Mouse (Mus musculus) cerebellum, adult 2 months (tissue): Measurements from ENCODE around the gene Ano3. TPM values are rescaled to one million over a fixed set of nuclear protein-coding genes. Genes with fewer than 3 reads are reported as not detected.

Experiments used
- DNase-seq, 2 experiments: peaks; one replicate each; pipeline ENCODE4 v3.0.0; 2021
- H3K27ac ChIP-seq: fragments of 200-500 bp; 2 replicates; pipeline ENCODE4 v1.5.1; 2012; ENCODE audit warnings: low read length, control low read depth, inconsistent platforms; ENCODE audit not compliant: insufficient read depth
- H3K27me3 ChIP-seq: fragments of 200-500 bp; 2 replicates; pipeline ENCODE4 v1.6.1; 2012; ENCODE audit warnings: inconsistent platforms, mild to moderate bottlenecking, low read length, moderate library complexity; ENCODE audit not compliant: control insufficient read depth, insufficient read depth
- H3K4me1 ChIP-seq: fragments of 200-500 bp; 2 replicates; pipeline ENCODE4 v1.6.1; 2011; ENCODE audit warnings: low read length; ENCODE audit not compliant: control insufficient read depth, insufficient read depth
- H3K4me3 ChIP-seq: fragments of 200-500 bp; replicated peaks from 2 replicates; pipeline ENCODE3; 2011; ENCODE audit warnings: mild to moderate bottlenecking, low read depth, low read length, control low read depth; ENCODE audit not compliant: insufficient read depth
- CTCF ChIP-seq: fragments of 200-500 bp; IDR thresholded peaks from 2 replicates; pipeline ENCODE4 v1.5.1; 2011; ENCODE audit warnings: low read depth, mild to moderate bottlenecking, control low read depth, low read length, moderate library complexity, borderline replicate concordance; ENCODE audit not compliant: insufficient read depth
- POLR2A ChIP-seq: fragments of 200-500 bp; IDR thresholded peaks from 2 replicates; pipeline ENCODE4 v1.6.1; 2011; ENCODE audit warnings: low read length, control low read depth, borderline replicate concordance; ENCODE audit not compliant: insufficient read depth
- WGBS: fragments of 180-500 bp; shearing (Covaris S2); methylation state at CpG from one replicate; pipeline ENCODE4 v1.1.7; 2018; 5-methylcytosine and 5-hydroxymethylcytosine counted together
- polyA plus RNA-seq: library from polyadenylated mRNA; depleted of rRNA; stranded (reverse); fragments of >200 nt; gene quantifications from 2 replicates; pipeline ENCODE4 v1.2.3, GENCODE M21; 2012

Gene Ano3
- polyA plus RNA-seq, 1 experiment = 12.1 TPM

- TF ChIP-seq CTCF (no peak), POLR2A (no peak)
- Histone ChIP-seq H3K4me1 (no peaks in the 10 kb centered on the region), H3K27ac (no peak overlapping the region), H3K27me3 (no peaks in the 10 kb centered on the region), H3K4me3 (no peak overlapping the region)
- no peak for DNase-seq
- 82% methylated on average over 4 of the region's 4 CpGs for WGBS
Measured at GRCm38 (mm10) chr2:110871650-110872049, 79.1 kb downstream of the Ano3 start.

DNA sequence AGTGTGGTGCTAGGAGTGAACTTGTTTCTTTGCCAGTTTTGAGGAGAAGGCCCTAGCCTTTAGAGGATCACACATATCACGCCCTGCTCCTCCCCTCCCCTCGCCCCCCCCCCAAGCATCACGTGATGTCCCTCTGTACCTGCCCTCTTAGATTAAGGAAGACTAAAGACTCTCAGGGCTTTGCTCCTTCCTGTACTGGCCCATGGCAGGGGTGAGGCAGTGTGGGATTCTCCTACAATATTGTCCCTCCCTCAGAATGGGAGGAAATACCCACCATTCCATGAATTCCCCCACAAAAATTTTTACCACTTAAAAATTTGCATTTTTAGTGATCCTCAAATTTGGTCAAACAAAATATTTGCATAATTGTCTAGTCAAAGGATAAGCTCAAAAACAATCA lies 85.1 kb downstream of the Ano3 start:
- H3K27ac ChIP-seq = no peak overlapping the region
- H3K4me3 ChIP-seq = no peak overlapping the region
- DNase-seq = no peak
- no peaks in the 10 kb centered on the region for H3K27me3 ChIP-seq
- H3K4me1 ChIP-seq = peaks cover 6% of the 10 kb centered on the region; the same call in 1 of the 2 replicates
- TF ChIP-seq POLR2A (no peak), CTCF (no peak)
- WGBS = 67% methylated on average over 3 of the region's 3 CpGs

DNA sequence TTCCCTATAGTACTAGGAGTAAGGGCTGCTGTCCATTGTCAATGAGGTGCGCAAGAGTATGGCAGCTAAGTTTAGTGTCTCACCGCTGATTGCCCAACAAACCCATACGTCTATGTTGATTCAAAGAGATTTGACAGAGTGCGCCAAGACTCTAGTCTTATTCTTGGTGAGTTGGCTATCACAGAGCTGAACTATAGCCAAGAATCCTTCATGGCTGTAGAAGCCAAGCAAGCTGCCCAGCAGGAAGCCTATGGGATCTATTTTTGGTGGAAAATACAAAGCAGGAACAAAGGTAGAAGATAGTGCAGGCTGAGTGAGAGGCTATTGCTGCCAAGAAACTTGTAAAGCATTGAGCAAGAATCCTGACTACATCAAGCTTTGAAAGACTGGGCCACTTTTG lies 87.3 kb downstream of the Ano3 start:
- H3K27me3 ChIP-seq = no peaks in the 10 kb centered on the region
- WGBS = 11% methylated on average over 4 of the region's 4 CpGs
- H3K4me3 ChIP-seq = no peak overlapping the region
- no peak overlapping the region; the same call in 1 of the 2 replicates for H3K27ac ChIP-seq
- TF ChIP-seq CTCF (no peak), POLR2A (no peak)
- H3K4me1 ChIP-seq = peaks cover 6% of the 10 kb centered on the region; the same call in 1 of the 2 replicates
- peak; percentile 52 to 80 for DNase-seq

DNA sequence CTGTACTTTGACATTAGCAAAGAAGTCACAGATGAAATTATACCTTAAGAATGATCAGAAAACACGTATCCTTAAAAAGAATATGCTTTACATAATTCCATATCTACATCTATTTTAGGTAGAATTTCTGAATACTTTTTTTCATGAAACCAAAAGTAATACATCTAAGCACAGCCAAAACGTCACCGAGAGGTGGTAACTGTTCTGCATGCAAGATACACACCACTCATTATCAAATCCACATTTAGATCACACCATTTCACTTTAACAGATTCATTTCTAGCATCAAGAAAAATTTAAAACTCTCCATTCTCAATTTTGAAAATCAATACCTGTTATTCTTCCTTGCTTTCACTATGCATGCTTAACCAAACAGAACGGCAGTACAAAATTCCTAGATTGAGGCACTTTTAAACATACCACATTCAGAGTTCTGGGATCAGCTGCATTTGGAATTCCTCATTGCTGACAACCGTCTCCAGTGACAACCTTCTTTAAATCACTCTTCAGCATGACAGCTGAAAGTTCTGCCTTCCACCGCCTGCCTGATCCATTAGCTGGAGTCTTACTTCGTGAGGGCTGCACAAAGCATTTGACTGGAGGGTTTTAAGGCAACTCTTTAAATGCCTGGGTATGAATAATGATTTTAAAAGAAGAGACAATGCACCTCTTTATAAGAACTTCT lies 111.0 kb downstream of the Ano3 start:
- Histone ChIP-seq H3K4me3 (no peak overlapping the region), H3K27me3 (no peaks in the 10 kb centered on the region), H3K4me1 (no peaks in the 10 kb centered on the region), H3K27ac (no peak overlapping the region)
- no peak for TF ChIP-seq POLR2A
- no peak for TF ChIP-seq CTCF
- 72% methylated on average over 7 of the region's 7 CpGs for WGBS
- DNase-seq = no peak

GRCm38 (mm10) chr2:110816189-110816588 lies 134.5 kb downstream of the Ano3 start:
- H3K4me3 ChIP-seq = no peak overlapping the region
- peak; percentile 33 to 82 for DNase-seq

GRCm38 (mm10) chr2:110814964-110815363 lies 135.8 kb downstream of the Ano3 start:
- TF ChIP-seq POLR2A (no peak), CTCF (no peak)
- H3K27ac ChIP-seq = no peak overlapping the region
- H3K4me1 ChIP-seq = no peaks in the 10 kb centered on the region; the same call in 1 of the 2 replicates
- 97% methylated on average over 1 of the region's 1 CpGs for WGBS
- no peaks in the 10 kb centered on the region for H3K27me3 ChIP-seq
- DNase-seq = no peak
- no peak overlapping the region for H3K4me3 ChIP-seq

More at GRCm38 (mm10) chr2:110816189-110816588, 134.5 kb downstream of the Ano3 start:
- TF ChIP-seq POLR2A (no peak), CTCF (no peak)
- Histone ChIP-seq H3K4me1 (no peaks in the 10 kb centered on the region; the same call in 1 of the 2 replicates), H3K27me3 (no peaks in the 10 kb centered on the region), H3K27ac (no peak overlapping the region; the same call in 1 of the 2 replicates)

- no peaks in the 10 kb centered on the region for H3K4me1 ChIP-seq
- H3K4me3 ChIP-seq = no peak overlapping the region
- no peak for DNase-seq
- H3K27me3 ChIP-seq = no peaks in the 10 kb centered on the region
- H3K27ac ChIP-seq = no peak overlapping the region
- WGBS = 95% methylated on average over 5 of the region's 5 CpGs
- no peak for TF ChIP-seq POLR2A
- no peak for TF ChIP-seq CTCF
Measured at GRCm38 (mm10) chr2:110806302-110807093, 144.2 kb downstream of the Ano3 start.
